Mouse (Mus musculus) mouse embryonic stem cell (cell line): ENCODE measurements at regions not wholly inside any gene's neighbourhood (a gene's known extent, or its start where the extent isn't known, plus 50 kb on each side); places are given as distances from the start of the nearest gene placed in this dataset.

ENCODE experiments used
- in situ Hi-C, 2 experiments: fragments of 300-500 bp; cut with MboI; formaldehyde crosslinking; loops; 1 replicate in 1 of 2; 3 replicates in 1 of 2; pipeline ENCODE4 v1.14.3; 2019 to 2020; ENCODE audit warnings: low sequenced_read_pairs in 2 of 2, low pct_unique_long_range_greater_than_20kb in 1 of 2, mixed read lengths in 1 of 2; ENCODE audit not compliant: unreplicated experiment in 1 of 2

DNA sequence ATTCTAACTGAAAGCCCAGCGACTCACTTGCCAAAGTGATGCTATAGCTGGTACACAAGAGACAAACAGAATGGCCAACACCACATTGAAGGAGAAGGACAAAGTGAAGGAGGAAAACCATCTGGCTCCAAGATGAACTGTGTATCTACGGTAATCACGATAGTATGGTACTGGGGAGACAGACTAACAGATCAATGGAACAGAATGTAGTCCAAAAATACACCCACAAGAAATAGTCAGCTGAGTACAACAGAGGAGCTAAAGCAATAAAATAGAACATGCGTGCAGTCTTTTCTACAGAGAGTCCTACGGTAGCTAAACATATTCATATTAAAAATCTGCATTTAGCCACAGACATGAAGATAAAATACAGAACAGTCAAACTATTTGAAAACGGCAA is 92.4 kb upstream of the Tmem150c start:
- in situ Hi-C loops = no loop called here

GRCm38 (mm10) chr5:100249757-100250156 is 90.1 kb upstream of the Tmem150c start:
- in situ Hi-C loops = no loop called here

DNA sequence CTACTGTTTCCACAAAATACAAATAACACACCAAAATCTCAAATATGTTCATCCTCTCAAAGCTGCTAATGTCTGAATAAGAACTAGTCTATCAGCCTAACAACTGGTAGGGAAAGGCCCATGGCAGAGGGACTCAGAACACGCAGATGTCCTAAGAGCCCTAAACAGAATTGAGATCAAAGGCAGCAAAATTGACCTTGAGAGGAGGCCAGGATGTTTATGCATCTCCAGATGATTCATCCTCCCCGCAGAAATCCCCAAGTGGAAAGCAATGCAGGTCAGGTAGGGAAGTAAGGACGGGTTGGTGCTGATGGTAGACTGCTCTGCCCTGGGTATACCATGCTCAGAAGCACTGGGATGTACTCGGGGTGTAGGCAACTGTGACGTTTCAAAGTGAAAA is 89.0 kb upstream of the Tmem150c start:
- in situ Hi-C loops = no loop called here

GRCm38 (mm10) chr5:100246709-100247108 is 87.1 kb upstream of the Tmem150c start:
- in situ Hi-C loops = no loop called here

- in situ Hi-C loops = no loop called here
Observed at GRCm38 (mm10) chr5:100244811-100245210, 85.2 kb upstream of the Tmem150c start.

DNA sequence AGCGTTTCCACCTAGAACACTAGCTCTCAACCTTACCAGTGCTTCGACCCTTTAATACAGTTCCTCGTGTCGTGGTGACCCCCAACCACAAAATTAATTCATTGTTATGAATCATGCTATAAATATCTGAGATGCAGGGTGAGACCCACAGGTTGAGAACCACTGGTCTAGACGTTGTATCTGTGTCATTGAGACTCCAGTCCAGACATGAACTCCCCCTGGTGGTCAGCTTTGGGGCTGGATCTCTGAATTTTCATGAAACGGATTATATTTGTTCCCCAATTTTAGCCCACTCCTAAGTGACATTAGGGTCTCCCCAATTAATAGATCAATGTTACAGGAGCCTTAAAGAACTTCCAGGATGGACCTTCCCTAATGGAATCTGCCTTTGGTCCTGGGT is 81.3 kb upstream of the Tmem150c start:
- in situ Hi-C loops = no loop called here

DNA sequence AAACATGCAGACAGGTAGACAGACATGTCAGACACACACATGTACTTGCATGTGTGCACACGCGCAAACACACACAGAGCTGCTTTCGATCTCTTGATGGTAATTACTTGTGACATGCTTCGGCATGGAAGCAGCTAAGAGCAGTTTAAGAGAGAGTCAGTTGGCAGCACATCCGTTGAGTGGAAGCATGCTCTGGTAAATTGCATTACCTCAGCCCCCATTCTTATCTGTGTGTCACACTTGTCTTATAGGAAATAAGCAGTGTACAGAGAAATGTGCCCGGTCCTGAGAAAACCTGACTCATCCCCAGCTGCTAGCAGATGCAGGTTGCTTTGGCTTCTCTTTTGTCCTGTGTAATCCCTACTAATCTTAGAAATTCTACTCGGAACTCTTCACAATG is 80.0 kb upstream of the Tmem150c start:
- in situ Hi-C loops = no loop called here

- in situ Hi-C loops = no loop called here
Observed at GRCm38 (mm10) chr5:100238287-100239036, 78.9 kb upstream of the Tmem150c start.

DNA sequence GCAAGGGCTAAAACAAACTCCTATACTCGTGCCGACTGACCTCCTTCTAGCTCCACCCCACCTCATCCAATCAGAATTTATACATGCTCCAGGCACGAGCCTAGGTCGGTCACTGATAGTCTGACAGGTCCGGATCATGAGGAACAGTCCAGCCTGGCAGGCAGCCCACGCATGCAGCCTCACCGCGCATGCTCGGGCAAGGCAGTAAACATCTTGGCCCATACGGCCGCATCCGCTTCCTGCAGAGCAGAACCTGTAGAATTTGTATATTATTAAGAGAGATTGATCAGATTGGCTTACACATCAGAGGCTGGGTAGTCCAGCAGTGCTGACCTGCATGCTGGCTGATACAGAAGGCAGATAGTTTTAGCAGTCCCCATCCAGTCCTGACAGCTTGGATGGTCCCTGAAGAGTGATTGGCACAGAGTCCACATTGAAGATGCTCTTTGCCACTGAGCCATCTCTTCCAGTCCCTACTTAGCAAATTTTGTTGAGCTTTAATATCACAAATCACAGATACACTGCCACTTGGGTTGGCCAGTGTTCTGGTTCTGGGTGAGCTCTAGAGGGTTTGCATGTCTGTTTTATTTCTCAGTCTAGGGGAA is 78.2 kb upstream of the Tmem150c start:
- in situ Hi-C loops = no loop called here

- in situ Hi-C loops = no loop called here
Observed at GRCm38 (mm10) chr5:100236277-100236676, 76.7 kb upstream of the Tmem150c start.

- in situ Hi-C loops = no loop called here
Observed at GRCm38 (mm10) chr5:100232076-100232475, 72.5 kb upstream of the Tmem150c start.

- in situ Hi-C loops = no loop called here
Observed at GRCm38 (mm10) chr5:100231574-100231973, 72.0 kb upstream of the Tmem150c start.

DNA sequence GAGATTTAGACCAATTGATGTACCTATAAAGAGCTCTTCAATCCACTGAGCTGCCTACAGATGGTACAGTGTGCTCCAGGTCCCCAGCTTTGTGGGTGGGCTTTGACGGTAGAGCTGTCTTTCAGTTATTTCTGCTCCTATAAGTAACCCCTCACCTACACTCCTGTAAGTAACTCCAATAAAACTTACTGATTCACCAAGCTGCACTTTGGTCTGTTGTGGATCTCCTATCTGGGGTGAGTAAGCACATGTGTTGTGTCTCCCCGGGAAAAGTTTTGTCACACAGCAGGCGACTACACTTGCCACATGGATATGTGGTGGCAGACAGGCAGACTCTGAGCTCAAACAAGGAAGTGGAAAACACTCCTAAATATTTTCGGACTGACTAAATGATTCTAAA is 70.4 kb upstream of the Tmem150c start:
- in situ Hi-C loops = no loop called here

- in situ Hi-C loops = no loop called here
Observed at GRCm38 (mm10) chr5:100227888-100228287, 68.3 kb upstream of the Tmem150c start.

DNA sequence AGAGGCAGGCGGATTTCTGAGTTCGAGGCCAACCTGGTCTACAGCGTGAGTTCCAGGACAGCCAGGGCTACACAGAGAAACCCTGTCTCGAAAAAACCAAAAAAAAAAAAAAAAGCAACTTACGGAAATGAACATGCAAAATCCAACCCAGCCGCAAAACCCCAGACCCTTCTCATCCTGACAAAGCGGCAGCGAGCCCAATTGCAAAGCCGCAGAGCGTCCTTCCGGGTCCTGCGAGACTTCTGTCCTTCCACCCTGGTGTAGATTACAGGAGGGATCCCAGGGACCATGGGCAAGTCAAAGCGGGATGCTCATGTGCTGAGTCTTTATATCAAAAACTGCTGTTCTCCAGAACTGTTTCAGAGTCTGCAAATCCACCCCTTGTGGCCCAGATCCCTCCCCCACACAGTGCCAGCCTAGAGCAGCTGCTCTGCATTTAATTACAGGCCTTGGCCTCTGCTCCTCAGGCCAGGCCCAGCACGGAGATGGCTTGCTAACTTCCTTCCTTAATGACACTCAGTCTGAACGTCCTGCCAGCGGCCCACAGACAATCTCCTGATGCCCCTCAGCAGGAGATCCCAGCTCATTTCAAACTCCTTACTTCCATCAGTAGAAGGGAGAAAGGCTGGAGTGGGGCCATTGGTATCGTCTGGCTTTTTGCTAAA is 67.1 kb upstream of the Tmem150c start:
- in situ Hi-C loops = no loop called here

DNA sequence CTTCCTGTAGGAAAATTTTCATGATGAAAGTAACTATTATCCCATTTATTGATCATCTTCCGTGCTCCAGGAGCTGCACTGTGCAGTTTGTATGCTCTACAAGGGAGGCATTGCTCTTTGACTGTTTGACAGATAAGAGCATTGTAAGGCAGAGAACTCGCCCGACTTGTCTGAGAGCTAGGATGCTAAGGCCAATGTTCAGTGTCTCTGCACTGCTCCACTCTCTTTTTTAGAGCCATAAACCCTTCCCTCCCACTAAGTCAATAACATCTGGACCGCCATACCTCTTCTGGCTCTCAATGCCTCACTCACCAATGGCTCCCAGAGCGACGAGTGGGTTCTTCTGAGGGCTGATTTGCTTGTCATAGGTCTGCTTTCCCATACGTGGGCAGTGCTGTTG is 65.9 kb upstream of the Tmem150c start:
- in situ Hi-C loops = no loop called here

DNA sequence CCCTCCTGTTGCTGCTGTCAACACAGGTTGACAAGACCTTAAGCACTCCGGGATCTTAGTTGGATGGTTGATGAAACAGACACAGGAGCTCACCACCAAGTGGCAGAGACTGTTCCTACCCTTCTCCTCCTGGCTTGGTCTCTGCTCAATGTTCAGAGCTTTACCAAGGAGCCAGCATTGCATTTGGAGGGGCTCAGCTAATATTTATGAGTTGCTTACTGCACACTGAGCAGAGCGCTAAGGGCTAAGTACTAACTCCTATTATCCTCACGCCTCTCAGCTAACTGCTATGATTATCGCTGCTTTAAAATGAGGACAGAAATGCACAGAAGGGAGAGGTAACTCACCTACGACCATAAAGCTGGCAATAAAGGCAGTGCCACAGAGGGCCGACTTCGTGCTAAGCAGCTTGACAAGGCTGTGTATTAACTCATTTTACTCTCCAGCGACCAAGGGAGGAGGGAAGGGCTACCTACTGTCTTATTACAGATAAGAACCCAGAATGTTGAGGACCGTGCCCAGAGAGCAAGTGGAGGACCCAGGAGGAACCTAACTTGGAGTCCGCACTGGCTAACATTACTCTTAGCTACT is 65.3 kb upstream of the Tmem150c start:
- in situ Hi-C loops = no loop called here

DNA sequence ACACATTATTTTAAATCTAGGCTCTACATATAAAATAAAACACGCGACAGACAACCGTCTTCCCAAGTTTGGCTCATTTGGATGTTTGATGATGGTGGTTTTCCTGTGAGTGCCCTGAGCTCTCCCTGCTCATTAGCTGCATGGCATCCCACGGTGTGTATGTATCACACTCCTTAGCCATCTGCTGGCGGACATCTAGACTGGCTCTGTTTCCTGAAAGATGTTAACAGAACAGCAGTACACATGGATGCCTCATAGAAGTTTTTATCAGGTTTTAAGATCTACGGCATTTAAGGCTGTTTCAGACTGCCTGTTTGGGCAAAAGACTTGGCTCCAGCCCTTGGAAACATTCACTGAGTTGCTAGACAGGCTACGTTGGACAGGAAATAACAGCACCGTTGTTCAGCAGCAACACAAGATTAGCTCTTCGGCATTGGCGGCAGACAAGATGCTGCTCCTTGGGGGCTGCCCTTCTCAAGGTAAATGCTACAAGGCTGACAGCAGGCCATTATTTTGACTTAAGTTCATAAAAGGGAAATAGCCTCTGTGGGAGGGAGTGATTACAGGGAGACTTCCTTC is 61.5 kb upstream of the Tmem150c start:
- in situ Hi-C loops = no loop called here

DNA sequence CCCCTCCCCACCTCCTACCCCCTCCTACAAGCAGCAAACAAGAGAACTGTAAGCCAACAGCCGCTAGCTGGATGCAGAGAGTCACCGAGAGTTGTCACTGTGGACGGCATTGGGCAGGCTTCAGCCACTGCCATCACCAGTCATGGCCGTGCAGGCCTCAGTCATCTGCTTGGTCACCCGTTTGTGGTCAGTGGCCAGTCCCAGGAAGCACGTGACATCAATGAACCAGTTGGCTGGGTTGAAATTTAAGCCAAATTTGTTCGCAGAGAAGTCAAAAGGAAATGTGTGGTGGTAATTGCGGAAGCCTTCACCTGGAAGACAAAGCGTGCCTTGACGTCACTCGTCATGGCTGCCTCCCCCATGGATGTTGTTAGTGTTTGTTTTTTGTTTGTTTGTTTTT is 60.7 kb upstream of the Tmem150c start:
- in situ Hi-C loops = no loop called here
